Mouse (Mus musculus): ENCODE measurements around the gene Iqcf3.

DNA sequence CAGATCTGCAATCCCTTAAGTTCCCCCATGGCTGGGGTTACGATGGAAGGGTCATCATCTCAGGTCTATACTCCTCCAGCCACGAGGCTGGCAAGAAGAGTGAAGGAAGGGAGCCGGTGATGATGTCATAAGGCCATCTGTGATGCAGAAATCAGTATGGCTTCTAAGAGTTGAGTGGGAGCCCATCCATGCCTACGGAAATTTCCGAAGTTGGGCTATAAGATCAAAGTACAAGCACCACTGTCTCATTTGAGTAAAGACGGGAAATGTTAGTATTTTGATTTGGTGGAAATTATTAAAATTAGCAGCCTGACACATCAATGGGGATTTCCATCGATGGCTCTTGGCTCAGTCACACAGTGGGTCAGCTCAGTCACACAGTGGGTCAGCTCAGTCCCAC is 9.5 kb upstream of the Iqcf3 start, which contains the start of gene Iqcf4:
- no peak for TF ChIP-seq HCFC1 (IDR thresholded peaks at IDR 0.05; ENCODE audit: borderline replicate concordance, insufficient read depth, low read length)
- TF ChIP-seq ZC3H11A (IDR thresholded peaks at IDR 0.05; ENCODE audit: borderline replicate concordance, low read depth, low read length) = no peak
